Mouse (Mus musculus) embryo, embryonic 11.5 days (tissue): ENCODE results near the gene Gpm6b.

Source experiments
- DNase-seq: peaks from one replicate; pipeline ENCODE4 v3.0.0-alpha.2; 2012; ENCODE audit warnings: low read depth, low spot score

Gene Gpm6b

GRCm38 (mm10) chrX:166304355-166304754, 65.6 kb downstream of the Gpm6b start:
- no peak for DNase-seq

DNA sequence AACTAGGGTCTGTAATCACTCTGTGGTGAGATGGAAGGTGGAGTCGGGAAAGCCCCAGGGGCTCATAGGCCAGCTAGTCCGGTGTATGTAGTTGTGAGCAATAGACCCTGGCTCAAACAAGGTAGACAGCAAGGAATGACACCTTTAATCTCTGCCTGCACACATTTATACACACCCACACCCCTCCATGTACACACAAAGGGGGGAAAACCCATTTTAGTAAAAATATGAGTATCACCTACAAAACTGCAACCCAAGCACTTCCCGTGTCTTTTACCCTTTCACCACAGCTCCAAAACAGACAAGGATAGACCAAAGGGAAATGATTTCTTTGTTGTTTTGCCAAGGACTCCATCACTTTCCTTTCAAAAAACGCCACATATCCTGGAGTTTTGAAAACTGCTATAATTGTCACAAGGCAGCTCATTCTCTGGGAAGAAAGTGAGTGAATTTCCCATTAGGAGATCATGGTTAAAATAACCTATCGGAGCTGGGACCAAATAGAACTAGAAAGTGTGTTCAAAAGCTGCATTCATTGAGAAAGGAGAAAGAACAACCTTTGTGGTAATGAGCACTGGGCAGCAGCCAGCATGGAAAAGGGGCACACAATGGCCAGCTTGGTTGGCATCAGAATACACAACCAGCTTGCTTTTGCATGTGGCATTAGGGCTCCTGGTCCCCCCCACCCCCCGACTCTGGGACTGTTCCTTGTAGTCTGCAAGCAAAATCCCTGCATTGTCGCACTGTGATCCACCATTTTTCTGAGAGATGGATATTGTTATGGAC, 68.9 kb downstream of the Gpm6b start:
- DNase-seq, result no peak

DNA sequence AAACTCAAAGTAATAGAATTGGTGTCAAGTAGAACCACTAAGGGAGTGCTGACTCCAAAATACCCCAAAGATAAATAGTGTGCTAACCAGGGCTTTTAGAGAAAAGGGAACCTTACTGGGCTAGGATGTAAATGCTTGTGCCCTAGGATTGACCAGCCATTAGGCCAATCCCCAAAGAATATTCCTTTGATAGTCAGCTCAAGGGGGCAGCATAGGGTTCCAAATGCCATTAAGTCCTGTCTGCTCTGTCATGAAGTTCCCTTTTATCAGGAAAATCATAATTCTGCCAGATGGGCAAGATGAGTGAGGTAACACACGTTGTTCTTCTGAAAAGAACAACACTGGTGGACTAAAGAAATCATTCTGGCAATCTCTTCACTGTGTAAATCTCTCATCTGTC, 70.1 kb downstream of the Gpm6b start:
- no peak for DNase-seq

DNA sequence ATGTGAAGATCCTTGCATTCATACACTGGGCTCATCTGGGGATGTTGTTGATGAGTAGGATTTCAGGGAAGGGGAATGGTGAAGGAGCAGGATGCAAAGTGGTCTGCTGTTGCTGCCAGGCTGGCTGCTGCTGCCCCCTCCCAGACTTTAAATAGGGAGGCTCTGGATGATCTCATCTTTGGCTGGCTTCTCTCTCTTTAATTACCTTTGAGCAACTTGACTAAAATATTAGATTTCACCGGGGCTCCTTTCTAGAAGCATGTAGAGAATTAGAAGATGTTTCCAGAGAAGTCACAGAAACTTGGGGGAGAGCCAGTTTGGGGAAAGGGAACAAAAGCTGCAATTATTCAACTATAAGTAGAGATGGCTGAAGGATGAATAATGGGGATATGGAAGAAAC, 76.5 kb downstream of the Gpm6b start:
- DNase-seq, result no peak

DNA sequence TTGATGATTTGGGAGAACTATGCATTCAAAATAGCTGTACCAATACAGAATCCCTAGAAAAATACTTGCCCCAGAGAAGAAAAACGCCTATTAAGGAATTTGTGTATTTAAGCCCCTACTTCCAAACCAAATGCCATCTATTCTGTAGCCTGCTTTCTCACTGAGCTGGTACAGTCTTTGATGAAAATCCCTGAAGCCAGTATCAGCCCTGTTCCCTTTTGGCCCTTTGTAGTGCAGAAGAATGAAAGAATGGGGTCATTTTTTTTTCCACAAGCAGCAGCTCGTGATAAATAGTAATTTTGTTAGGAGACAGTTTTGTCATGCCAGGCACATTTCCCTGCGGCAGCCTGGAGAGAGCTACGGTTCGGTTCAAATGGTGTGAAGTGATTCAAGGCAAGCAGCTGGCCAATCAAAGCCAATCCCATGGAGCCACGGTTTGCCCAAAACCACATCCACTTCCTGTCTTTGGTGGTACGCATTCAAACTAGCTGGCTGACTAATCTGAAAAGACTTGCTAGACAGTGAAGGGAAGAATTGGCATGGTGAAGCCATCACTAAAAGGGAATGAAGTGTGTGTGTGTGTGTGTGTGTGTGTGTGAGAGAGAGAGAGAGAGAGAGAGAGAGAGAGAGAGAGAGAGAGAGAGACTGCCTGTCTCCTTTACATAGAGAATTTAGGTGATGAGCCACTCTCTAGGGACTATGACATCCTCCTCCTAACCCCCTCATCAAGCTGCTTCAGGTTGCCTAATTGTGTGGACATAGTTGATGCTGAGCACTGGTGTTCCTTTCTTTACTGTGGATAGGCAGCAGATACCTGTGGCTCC, 78.1 kb downstream of the Gpm6b start:
- DNase-seq, result no peak

GRCm38 (mm10) chrX:166317376-166317679, 78.6 kb downstream of the Gpm6b start:
- no peak for DNase-seq

DNA sequence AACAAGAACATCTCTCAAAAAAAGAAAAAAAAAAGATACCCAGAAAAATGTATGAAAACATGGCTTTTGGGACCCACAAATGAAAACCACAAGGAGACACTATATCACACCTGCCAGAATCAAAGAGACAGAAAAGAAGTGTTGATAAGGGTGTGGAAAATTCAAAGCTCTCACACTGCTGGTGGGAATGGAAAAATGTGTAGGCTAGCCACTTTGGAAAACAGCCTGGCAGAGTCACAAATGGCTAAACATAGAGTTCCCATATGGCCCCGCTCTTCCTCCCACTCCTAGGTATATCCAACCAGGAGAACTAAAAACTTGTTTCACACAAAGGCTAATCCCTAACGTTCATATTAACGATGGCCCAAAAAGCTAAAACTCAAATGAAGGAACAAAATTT, 84.5 kb downstream of the Gpm6b start:
- DNase-seq, result no peak

DNA sequence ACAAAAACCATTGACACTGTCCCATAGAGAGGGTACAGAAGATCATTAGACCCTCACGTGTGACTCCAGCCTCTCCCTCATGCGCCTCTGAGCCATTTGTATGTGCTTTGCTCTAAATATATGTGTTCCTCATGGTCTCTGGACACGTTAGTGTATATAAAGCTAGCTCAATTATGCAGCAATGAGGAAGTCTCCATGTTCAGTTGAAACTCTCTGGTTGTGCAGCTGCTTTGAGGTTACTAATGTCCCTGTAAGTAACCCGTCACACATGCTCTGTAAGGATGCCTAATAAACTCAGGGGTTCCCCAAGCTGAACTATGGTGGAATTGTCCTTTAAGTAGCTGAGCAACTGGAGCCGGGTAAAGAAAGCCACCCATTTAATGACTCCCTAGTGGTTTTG, 88.9 kb downstream of the Gpm6b start:
- DNase-seq, result no peak

DNA sequence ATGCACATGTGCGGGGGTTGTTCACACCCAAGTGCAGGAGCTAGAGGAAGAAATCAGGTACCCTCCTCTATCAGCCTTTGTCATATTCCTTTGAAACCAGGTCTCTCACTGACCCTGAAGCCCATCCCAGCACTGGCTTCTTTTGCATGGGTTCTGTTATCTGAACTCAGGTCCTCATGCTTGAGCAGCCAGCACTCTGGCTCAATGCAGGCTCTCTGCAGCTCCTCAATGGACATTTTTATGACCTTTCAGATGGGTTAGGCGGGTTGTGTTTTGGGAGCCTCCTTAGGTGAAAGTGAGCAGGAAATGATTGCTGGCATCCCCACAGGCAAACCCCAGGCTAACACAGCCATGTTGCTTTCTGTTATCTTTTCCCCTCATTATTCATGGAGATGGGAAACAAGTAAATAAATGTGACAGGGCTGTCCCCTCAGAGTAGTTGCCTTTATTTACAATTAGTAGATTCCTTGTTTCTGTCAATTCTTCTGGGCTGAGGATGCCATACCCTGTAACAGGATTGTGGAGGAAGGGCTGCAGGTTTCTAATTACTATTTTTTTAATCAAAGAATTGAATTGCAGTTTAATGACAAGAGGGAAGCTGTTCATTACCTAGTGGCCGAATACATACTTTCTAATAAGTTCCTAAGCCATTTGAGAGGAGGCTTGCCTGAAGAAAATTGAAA, 89.6 kb downstream of the Gpm6b start:
- no peak for DNase-seq

DNA sequence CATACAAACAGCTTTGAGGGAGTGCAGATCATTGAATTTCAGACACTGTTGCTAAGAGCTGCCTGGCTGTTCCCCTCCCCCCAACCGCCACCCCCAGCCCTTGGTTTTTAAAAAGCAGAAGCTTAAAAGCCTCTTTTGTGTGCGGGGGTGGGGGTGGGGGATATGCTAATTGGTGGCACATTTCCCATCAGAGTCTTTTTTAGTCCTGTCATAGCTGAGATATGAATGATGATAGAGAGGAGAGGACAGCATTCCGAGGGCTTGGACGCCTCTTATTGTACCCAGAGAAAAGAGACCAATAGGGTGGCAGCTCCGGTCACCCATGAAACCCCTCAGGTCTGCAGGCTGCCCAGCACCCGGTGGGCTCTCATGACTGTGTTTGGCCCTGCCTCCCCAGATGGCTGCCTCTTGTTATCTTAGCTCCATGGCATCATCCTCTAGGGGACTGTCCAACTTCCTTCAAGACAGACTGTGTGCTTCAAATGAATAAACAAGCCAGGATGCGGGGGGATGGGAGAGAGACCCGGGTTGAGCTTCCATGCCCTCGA, 90.3 kb downstream of the Gpm6b start:
- DNase-seq, result peak; percentile 14

GRCm38 (mm10) chrX:166334516-166335136, 95.9 kb downstream of the Gpm6b start:
- no peak for DNase-seq

DNA sequence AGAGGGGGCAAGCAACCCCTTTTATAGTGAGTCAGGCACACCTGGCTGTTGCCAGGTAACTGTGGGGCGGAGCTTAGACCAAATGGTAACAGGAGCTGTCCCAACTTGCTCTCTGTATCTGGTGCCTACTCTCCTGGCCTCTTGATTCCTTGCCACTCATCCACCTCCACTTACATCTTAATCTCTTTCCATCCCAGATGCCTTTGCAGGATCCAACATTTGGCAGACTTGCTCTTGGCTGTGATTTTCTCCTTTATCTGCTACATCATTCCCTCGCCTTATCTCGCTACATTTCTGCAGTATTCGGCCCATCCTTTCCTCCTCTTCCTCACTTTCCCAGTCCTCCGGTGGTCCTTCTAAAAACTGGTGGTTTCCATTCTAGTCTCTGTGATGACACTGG, 99.6 kb downstream of the Gpm6b start:
- DNase-seq, result no peak

GRCm38 (mm10) chrX:166338784-166339520, 100.2 kb downstream of the Gpm6b start:
- no peak for DNase-seq

DNA sequence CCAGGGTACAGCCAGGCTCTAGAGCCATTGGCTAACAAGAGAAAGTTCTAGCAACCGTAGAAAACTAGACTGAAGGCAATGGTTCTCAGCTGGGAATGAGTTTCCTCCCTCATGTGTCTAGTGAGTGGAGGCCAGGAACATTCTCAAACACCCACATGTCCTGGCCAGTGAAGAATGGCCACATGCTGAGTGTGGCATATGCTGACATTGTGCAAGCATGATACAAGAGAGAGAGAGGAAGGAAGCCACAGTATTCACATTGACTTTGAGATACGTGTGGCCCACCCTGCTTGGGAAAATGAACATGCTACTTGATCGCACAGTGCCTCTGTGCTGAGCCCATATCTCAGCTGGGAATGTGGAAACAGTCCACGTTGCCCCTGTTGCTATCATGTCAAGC, 101.2 kb downstream of the Gpm6b start:
- no peak for DNase-seq

- DNase-seq, result no peak
These were observed 103.1 kb downstream of the Gpm6b start for GRCm38 (mm10) chrX:166341795-166342194.

DNA sequence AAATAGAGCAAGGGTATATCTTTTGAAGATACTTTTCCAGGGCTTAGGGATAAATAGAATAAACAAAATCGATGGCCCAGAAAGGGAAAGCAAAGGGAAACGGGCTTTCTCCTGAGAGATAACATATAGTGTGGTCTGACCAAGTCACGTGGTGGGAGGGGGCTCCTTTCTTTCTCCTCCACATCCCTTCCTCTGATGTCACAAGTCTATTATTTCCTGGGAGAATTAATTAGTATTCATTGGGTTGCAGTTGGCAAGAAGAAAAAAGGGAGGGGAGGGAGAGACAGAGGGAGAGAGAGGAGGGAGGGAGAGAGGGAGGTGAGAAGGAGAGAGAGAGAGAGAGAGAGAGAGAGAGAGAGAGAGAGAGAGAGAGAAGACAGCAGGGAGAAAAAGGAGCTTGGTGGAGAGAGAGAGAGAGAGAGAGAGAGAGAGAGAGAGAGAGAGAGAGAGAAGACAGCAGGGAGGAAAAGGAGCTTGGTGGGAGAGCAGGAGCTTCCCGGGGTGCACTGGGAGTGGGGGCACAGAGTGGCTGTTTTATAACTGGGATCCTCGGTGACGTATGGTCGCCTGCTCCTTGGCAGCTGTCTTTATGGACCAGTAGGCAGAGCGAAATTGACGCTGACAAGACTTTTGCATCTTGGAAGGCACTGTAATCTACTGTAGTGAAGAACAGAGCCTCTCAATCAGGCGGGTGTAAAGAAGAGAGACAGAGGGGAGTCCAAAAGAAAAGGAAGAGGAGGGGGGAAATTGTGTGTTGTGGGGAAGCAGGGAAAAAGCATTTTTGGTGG, 105.7 kb downstream of the Gpm6b start:
- peak; percentile 11 for DNase-seq

DNA sequence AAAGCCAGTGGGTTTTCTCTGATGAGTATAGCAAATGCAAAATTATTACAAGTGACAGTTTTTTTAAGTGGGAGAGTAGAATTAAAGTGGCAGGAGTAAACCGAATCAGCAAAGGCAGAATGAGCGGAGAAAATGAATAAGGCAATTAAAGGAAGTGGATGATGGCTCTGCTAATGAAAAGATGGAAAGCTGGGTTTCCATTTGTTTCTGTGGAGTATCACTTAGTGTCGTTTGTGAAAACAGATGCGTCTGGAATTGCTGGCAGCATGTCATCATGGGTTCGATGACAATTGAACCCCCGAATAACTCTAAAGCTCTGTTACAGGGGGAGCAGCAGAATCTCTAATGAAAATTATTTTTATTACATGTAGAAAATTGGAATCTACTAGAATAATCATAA, 109.4 kb downstream of the Gpm6b start:
- no peak for DNase-seq

DNA sequence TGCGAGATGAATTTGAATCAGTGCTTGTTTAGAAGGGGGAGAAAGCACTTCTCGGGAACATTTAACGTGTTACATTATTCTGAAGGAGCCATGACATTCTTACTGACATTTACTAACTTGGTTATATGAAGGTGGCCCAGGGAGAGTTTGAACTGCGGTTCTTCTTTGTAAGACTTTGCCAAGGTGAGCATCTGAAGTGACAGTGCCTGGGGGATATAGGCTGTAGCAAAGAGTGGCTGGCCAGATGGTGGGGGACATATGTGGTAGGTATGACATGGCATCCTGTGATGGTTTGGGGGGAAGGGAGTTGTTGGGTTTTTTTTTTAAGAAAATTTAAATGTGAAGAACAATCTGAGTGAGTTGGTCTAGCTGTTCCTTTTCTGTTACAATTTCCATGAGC, 109.9 kb downstream of the Gpm6b start:
- DNase-seq, result no peak

DNA sequence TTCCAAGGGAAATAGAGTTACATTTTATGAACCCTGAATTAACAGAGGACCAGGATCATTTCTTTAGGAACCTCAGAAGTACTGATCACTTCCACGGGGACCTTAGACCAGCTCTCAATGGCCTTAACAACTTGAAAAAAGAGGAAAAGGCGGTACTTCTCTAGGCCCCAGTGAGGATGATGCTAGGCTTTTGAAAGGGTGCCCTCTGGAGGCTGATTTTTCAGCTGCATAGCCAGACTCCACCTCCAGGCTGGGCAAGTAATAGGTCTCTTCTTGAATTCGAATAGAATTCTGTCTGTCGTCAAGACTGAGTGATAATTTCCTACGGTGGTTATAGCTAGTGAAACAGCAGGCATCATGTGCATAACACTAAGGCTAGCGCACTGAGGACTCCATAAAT, 113.1 kb downstream of the Gpm6b start:
- DNase-seq, result peak; percentile 29

- DNase-seq, result no peak
These were observed 114.7 kb downstream of the Gpm6b start for GRCm38 (mm10) chrX:166353412-166353811.
